Mouse (Mus musculus): ENCODE measurements around the gene Zbtb12. TPM values are rescaled to one million over a fixed set of nuclear protein-coding genes. Genes with fewer than 3 reads are reported as not detected.
"Not testable (repeated sequence)": the region's sequence is repeated elsewhere in the genome, so short reads cannot be mapped to it uniquely, and the experiment has no call there.

Gene Zbtb12
- polyA plus RNA-seq (2012; rRNA removed) = 14.5 and 14.8 TPM in 2 replicates

- DNase-seq (ENCODE audit: low read depth) = no peak
Observed at GRCm38 (mm10) chr17:34879336-34879879, at the start of gene Zbtb12. Gene Zbtb12, plus strand, starts transcription at chr17:34879483.

DNA sequence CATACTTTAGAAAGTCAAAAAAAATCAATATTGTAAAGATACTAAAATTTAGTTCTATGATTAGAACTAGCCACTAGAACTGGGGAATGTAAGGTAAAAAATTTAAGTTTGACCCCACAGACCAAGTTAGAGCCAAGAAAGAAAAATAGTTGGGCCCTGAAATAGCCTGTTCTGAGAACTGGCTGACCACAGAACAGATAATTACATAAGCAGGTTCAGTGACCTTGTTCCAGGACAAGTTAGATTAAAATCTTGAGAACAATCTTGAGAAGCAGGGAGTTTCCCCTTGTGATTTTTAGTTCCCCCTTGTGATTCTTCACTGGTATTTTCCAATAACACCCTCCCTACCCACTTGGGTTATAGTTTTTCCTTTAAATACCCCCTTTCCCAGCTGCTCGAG, 48.5 kb upstream of the Zbtb12 start:
- not testable (repeated sequence) for DNase-seq (ENCODE audit: low read depth)

GRCm38 (mm10) chr17:34836155-34836855, 43.0 kb upstream of the Zbtb12 start:
- no peak for DNase-seq (ENCODE audit: low read depth)

GRCm38 (mm10) chr17:34836856-34837221, 42.4 kb upstream of the Zbtb12 start, which contains the start of the genes Stk19 and Dxo:
Gene Stk19, minus strand, starts transcription at chr17:34836945.
Gene Dxo, plus strand, starts transcription at chr17:34837019.
- peak; percentile 42 for DNase-seq (ENCODE audit: low read depth)

GRCm38 (mm10) chr17:34837464-34838324, 41.6 kb upstream of the Zbtb12 start:
- DNase-seq (ENCODE audit: low read depth) = no peak

DNA sequence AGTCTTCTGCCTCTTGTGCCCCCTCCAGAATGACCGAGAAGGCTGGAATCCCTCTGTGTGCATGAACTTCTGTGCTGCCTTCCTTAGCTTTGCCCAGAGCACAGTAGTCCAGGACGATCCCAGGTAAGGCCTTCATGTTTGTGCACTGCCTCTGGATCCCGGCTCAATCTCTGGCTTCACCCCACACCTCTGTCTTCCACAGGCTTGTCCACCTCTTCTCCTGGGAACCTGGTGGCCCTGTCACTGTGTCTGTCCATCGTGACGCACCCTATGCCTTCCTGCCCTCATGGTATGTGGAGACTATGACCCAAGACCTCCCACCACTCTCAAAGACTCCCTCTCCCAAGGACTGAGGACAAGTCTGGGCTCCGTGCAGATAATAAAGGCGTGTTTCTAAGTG, 40.5 kb upstream of the Zbtb12 start:
- DNase-seq (ENCODE audit: low read depth) = no peak

DNA sequence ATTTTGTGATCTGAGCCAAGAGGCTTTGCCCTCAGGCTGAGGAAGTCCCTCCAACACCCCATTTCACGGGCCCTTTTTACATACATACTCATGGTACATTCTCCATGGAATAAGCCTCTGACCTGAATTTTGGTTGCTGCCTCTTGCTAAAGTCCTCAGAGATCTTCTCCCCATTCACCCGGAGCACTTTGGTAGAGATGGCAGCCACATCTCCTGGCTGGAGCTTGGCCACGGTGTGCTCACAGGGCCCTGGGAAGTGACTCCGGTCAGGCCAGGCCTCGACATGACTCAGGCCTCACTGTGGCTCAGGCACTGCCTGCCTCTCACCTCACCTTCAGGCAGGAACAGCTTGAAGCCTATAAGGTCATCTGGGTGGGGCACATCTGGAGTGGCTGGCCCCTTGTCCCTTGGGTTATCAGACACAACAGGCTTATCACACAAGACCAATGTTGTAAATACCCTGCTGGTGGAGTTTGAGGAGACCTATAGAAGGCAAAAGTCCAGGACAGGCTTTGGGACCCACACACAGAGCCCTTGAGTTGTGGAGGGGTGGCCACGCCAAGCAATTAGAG, 38.5 kb upstream of the Zbtb12 start:
- DNase-seq (ENCODE audit: low read depth) = no peak

DNA sequence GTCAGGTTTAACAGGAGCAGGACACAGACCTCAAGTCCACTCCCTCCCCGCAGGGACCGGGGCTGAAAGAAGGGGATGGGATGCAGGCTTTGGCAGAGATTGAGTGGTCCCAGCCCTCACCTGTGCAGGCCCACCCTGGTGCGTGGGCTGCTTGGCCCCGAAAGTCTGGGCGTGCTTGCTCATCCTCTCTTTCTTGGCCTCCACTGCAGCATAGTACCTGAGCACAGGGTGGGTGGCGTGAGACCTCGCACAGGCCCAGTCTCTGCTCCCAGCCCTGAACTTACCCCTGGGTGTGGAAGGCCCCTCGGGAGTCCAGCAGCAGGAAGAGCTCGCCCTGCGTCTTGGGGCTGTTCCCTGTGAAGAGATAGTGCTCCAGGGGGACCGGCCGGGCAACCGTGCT, 34.4 kb upstream of the Zbtb12 start:
- no peak for DNase-seq (ENCODE audit: low read depth)

- no peak for DNase-seq (ENCODE audit: low read depth)
Observed at GRCm38 (mm10) chr17:34847192-34847591, 32.1 kb upstream of the Zbtb12 start.

GRCm38 (mm10) chr17:34847615-34848014, 31.7 kb upstream of the Zbtb12 start:
- DNase-seq (ENCODE audit: low read depth) = no peak

- no peak for DNase-seq (ENCODE audit: low read depth)
Observed at GRCm38 (mm10) chr17:34849722-34850516, 29.4 kb upstream of the Zbtb12 start, which contains the start of the genes Skiv2l and Nelfe. Gene Skiv2l, minus strand, starts transcription at chr17:34850210. Gene Nelfe, plus strand, starts transcription at chr17:34850391.

- DNase-seq (ENCODE audit: low read depth) = no peak
Observed at GRCm38 (mm10) chr17:34850517-34851125, 28.7 kb upstream of the Zbtb12 start.

GRCm38 (mm10) chr17:34853511-34853910, 25.8 kb upstream of the Zbtb12 start:
- DNase-seq (ENCODE audit: low read depth) = no peak

DNA sequence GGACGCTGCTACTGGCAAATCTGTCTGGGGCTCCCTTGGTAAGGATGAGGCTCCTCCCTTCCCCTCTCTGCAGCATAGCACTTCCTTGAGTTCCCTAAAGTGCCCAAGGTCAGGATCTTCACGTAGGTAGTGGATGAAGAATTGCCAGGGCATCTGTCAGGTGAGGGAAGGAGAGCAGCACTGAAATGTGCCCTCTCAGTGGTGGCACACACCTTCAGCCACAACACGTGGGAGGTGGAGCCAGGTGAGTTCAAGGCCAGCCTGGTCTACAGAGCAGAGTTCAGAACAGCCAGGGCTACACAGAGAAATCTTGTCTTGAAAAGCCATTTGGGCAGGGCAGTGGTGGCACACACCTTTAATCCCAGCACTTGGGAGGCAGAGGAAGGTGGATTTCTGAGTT, 24.5 kb upstream of the Zbtb12 start:
- no peak for DNase-seq (ENCODE audit: low read depth)

DNA sequence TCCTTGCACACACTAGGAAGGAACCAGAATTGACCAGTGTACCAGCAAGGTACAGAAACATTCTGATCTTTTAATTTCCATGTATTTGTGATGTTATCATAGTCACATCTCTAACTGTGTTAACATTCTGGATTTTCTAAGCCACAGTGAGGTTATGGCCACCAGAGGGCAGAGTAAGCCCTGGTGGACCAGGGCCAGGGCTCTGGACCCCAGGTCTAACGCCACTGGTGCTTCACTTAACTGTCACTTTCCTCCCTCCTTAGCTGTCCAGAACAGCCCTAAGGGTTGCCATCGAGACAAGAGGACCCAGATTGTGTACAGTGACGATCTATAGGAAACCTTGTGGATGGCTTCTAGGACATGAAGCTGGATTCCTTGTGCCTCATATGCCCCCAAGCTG, 23.5 kb upstream of the Zbtb12 start:
- no peak for DNase-seq (ENCODE audit: low read depth)

- DNase-seq (ENCODE audit: low read depth) = no peak
Observed at GRCm38 (mm10) chr17:34858670-34859069, 20.6 kb upstream of the Zbtb12 start.

DNA sequence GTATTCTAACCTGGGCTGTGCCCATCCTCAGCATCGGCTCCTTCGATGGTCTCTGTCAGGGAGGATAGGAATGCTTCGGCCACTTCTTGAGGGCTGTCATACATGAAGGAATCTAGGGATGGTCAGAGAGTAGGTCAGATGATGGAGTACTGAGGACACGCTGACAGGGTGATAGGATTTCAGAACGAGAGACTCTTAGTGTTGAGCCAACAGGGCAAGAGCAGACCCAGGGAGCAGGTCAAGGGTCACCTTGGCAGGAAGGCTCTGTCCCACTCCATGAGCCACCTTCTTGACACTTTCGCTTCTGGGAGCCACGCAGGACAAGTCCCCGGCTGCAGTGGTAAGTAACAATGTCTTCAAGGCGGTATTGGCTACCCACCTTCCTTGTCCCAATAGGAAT, 18.8 kb upstream of the Zbtb12 start:
- no peak for DNase-seq (ENCODE audit: low read depth)

- DNase-seq (ENCODE audit: low read depth) = no peak
Observed at GRCm38 (mm10) chr17:34861704-34862415, 17.4 kb upstream of the Zbtb12 start.

DNA sequence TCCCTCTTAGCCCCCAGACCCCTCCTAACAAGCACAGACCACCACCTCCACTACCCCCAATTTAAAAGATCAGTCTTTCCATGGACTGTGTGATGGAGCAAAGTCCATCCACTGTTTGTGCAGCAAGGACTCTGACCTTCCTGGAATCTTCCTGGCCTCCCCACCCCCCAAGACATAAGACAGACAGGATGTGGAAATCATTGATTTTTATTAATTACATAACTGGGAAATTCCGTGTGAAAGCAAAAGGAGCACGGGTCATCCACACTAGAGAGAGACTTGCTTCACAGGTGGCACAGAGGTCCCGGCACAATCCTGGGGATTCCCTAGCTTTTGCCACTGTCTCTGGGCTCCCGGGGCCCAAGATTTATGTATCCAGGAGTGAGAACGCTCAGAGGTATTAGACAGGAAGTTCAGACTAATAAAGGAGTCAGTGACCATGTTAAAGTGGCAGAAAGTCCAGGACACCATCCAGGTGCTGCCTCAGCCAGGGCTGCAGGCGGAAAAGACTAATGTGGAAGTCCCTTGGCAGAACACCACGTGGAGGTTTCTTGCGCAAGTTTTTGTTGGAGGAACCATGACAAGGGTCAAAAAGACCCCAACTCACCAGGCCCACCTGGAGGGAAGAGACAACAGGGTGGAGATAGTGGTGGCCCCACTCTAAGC, 16.7 kb upstream of the Zbtb12 start, which contains the start of gene Cfb:
Gene Cfb, minus strand, starts transcription at position 103 of the 666 bp plus-strand sequence.
- peak; percentile 24 for DNase-seq (ENCODE audit: low read depth)

DNA sequence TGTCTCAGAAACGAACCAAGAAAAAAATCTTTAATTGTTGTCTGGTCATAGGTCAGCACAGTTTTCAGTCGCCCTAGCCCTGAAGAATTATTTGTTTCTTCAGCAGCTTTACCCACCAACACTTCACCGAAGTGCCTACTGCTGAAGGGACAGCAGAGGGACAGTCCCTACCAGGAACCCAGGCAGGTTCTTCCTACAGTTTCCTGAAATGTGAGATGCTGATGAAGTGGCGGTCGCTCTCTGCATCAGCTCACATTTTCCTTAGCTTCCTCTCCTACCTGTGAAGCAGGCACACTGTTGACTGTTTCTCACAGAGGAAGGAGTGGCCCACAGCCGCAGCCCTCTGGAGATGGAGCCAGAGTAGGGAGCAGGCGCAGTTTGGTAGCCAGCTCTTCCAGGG, 13.3 kb upstream of the Zbtb12 start:
- no peak for DNase-seq (ENCODE audit: low read depth)

Data from gonadal fat pad, adult 2 months (tissue).